Mouse (Mus musculus): ENCODE data around the gene Gpatch2.

The Gpatch2 gene

GRCm38 (mm10) chr1:187303221-187303620, 87.9 kb downstream of the Gpatch2 start:
- no peak for DNase-seq (ENCODE audit: low read depth, low spot score)

DNA sequence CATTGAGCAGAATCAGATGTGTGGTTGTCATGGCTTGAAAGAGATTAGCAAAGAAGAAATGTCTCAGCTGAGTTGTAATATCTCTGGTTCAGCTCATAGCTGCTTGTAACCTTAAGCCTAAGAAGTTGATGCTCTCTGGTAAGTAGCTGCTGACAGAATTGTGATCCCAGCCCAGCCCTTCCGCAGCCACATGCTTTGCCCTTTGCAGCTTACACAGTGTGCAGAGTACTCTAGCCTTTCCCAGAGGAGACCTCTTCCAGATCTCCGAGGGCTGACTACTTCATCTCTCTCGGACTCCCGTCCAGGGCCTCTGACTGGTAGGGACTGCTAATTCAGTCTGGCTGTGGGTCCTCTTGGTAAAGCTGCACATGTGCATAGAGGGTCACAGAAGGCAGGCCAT, 92.0 kb downstream of the Gpatch2 start:
- DNase-seq (ENCODE audit: low read depth, low spot score): no peak

DNA sequence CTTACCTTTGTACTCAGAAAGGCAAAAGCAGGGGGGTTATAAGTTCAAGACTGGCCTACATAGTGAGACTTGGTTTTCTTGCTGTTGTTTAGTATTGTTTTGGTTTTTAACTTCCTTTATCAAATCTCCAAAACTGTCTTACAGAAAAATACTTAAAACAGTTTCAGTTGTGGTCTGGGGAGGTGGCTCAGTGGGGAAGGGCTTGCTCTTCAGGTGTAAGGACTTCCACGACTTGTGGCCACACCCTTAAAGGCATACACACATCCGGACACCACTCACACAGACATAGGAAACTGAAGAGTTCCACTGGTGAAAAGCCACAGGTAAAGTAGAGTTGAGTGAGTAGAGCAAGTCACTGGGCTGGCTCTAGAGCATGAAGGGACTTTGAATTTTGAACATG, 93.2 kb downstream of the Gpatch2 start:
- no peak for DNase-seq (ENCODE audit: low read depth, low spot score)

GRCm38 (mm10) chr1:187311122-187311521, 95.8 kb downstream of the Gpatch2 start:
- DNase-seq (ENCODE audit: low read depth, low spot score): no peak

- DNase-seq (ENCODE audit: low read depth, low spot score): no peak
Observed at GRCm38 (mm10) chr1:187313323-187313722, 98.0 kb downstream of the Gpatch2 start.

- DNase-seq (ENCODE audit: low read depth, low spot score): no peak
Observed at GRCm38 (mm10) chr1:187313763-187314162, 98.5 kb downstream of the Gpatch2 start.

DNA sequence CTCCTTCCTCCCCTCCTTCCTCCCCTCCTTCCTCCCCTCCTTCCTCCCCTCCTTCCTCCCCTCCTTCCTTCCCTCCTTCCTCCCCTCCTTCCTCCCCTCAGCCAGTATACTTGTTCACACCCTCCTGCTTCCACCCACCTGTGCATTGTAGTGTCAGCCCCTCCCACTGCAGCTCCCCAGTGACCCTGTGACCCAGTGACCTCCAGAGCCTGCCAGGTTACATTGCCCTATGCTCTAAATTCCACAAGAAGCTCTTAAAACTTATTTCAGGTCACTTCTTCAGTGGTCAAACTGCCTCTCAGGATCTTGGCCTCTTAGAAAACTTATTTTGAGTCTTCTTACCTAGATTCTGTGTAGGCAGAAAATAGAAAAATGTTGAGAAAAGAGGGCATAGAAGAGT, 99.2 kb downstream of the Gpatch2 start:
- no peak for DNase-seq (ENCODE audit: low read depth, low spot score)

- no peak for DNase-seq (ENCODE audit: low read depth, low spot score)
Observed at GRCm38 (mm10) chr1:187315821-187316220, 100.5 kb downstream of the Gpatch2 start.

DNA sequence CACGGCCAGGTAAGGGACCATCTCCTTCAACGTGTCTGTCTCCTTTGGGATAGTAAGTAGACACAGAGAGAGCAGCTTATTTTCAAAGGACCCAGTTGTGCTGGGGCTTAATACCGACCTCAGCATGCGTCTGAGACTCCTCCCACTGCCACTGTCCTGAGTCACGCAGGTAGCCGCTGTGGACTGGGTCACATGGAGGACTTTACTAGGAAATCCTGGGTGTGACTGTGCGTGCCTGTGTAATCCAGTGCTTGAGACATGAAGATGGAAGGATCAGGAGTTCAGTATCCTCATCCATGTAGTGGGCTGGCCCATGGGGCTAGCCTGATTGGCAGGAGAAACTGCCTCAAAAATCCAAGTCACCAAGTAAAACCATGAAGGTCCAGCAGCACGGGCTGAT, 101.2 kb downstream of the Gpatch2 start:
- no peak for DNase-seq (ENCODE audit: low read depth, low spot score)

DNA sequence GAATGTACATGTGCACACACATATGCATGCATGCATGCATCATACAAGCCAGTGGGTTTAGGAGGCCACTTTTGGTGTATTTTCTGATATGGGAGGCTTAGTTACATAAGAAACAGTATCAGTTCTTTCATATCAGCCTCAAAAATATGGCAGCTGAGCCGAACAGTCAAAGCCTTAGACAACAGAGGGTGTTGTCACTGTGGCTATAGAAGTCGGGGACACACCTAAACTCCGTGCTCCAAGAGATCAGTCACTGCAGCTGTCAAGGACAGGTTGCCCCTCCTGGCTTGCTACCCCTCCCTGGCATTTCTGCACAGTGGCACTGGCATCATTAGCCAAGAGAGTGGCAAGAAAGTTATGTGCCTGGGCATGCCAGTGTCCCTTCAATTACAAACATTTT, 106.5 kb downstream of the Gpatch2 start:
- DNase-seq (ENCODE audit: low read depth, low spot score): no peak

DNA sequence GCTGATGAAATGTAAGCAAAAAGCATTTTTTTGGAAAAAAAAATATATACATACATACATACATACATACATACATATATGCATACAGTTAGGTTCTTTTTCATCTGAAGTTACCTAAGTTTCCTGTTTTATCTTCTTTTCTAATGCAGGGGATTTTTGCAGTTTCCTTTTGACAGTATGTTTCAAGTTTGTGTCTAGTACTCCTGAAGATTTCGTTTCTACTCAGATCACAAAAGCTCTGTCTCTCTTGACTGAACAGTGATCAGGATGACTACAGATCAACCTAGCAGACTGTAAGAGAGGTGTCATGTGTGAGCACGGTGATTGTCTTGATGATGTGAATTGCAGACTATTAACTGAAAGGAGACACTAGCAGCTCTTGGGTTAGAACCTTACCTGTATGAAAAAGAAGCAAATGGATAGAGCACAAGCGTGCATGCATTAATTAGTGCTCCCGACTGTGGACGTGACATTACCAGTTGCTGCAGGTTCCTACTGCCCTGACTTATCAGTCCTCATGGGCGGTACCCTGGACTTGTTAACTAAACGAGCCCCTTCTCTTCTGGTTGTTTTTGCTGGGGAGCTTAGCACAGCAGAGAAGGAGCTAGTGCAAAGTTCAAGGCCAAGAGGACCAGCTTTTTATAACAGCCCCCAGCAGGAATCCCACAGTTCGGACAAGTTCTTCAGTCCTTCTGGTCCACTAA, 107.3 kb downstream of the Gpatch2 start:
- no peak for DNase-seq (ENCODE audit: low read depth, low spot score)

- DNase-seq (ENCODE audit: low read depth, low spot score): no peak
Observed at GRCm38 (mm10) chr1:187323209-187323589, 107.9 kb downstream of the Gpatch2 start.

DNA sequence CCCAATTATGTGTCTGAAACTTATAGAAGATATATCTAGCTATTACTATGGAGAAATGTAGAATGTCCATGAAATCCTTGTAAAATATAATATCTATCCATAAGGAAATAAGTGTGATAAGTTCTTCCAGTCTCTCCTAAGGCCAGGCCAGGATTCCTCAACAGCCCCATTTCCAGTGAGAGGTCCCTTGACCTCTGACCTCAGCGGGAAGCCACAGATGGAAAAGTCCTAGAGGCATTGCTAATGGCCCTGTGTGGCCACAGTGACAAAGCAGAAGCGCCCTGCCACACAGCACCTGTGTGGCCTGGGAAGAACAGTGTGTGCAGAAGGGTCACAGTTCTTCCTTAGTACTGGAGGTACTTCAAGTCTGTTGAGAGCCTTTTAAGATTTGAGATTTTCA, 127.2 kb downstream of the Gpatch2 start:
- no peak for DNase-seq (ENCODE audit: low read depth, low spot score)

DNA sequence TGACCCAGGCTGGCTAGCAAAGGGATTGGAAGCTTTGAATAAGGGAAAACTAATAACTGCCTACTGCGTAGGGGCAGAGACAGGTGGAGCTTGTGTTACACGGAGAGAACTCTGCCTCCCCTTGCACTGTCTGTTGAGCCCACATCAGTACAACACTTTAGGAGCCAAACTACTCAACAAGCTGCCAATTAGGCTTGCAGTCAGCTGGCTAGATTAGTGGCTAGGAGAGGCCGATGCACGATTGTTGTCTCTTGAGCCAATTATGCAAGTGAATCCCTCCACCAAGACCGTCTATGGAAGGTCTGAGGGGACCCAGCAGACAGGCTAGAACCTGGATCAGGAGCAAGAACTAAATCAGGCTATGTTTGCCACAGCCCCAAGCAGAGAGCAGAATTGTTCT, 129.8 kb downstream of the Gpatch2 start:
- peak; percentile 13 for DNase-seq (ENCODE audit: low read depth, low spot score)

DNA sequence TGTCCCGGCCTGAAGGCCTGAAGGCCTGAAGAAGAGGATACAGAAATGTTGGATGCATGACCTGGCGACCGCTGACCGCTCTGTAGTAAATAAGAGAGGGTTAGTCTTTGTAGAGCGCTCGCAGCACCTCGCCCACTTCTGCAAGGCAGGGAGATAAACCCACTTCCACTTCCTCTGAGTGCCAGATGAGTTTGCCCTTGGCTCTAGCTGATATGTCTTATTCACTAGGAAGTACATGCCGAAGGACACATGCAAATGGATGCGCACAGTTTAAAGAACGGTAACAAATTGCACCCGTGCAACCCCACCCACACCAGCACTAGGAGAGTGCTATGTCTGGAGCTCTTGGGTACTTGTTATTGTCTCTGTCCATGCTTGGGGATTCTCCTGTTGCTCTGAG, 131.6 kb downstream of the Gpatch2 start:
- no peak for DNase-seq (ENCODE audit: low read depth, low spot score)

DNA sequence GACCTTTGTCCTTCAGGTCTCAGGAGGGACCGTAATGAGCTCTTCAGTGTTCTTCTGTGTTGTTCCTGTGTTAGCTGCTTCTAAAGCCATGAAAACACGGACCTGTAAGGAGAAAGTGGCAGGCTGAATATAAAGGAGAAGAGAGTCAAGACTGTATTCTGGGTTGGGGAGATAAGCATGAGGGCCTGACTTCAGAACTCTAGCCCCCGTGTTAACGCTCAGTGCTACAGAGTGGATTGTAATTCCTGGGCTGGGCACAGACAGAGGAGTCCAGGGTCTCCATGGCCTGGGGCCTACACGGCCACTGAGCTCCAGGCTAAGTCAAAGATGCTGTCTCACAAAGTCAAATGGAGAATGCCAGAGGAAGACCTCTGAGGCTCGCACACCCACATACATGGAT, 132.3 kb downstream of the Gpatch2 start:
- DNase-seq (ENCODE audit: low read depth, low spot score): no peak

DNA sequence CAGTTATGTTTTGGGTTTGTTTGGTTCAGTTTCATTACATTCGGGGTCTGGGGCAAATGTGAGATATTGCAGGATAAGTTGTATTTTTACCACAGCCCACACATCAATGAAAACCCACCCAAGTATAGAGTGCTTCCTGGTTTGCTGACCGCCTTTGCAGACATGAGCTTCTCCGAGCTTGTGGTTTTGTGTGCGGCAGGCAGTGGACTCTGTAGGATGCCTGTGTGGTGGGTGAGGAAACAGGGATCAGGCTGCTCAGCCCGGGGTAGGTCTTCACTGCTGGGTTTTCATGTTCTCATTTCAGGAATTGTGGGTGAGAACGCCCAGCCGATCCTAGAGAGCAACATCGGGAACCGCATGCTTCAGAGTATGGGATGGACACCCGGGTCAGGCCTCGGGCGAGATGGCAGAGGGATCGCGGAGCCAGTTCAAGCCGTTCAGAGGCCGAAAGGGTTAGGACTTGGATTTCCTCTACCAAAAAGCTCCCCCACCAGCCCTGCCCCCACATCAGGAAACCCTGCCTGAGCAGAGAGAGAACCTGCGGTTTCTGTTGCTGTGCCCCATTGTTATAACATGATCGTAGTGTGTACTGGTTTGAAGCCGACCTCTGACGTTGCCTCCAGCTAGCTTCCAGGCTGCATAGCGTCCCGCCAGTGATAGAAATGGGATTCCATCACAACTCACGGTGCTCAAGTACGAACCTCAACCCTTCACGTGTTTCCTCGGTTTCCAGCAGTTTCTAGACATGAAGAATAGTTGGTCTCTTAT, 132.9 kb downstream of the Gpatch2 start:
- no peak for DNase-seq (ENCODE audit: low read depth, low spot score)

DNA sequence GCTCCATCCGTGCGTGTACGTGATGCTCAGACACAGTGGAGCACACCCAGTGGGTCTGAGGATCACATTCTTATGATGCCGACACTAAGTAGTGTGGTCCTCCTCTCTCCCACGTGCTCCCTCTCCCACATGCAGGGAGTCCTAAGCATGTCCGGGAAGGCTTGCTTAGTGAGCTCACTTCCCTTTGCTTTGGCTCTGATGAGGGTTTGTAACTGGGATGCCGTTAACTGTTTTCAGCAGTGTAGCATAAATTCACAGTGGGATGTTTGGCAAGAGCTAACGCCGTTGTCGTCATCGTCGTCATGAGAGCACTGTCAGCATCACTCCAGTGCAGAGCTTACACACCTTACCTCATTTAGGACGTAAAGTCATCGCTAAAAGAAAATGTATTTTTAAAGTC, 133.6 kb downstream of the Gpatch2 start:
- no peak for DNase-seq (ENCODE audit: low read depth, low spot score)

- DNase-seq (ENCODE audit: low read depth, low spot score): no peak
Observed at GRCm38 (mm10) chr1:187356169-187356568, 140.9 kb downstream of the Gpatch2 start.

DNA sequence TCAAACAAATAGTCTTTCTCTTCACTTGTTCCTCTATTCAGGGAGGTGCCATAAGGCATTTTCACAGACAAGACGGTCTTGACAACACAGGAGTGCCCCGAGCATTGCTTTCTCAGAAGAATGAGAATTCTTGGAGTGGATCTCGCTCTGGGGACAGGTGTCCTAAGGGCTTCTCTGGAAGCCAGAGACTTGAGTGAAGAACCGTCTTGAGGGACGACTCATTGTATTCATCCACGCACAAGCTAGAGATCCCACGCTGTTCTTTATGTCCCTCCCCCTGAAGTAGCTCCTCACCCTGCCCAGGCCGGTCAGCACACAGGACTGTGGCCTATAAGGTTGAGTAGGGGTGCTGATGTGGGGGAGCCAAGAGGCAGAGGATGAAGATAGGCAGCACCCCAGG, 141.6 kb downstream of the Gpatch2 start:
- no peak for DNase-seq (ENCODE audit: low read depth, low spot score)

DNA sequence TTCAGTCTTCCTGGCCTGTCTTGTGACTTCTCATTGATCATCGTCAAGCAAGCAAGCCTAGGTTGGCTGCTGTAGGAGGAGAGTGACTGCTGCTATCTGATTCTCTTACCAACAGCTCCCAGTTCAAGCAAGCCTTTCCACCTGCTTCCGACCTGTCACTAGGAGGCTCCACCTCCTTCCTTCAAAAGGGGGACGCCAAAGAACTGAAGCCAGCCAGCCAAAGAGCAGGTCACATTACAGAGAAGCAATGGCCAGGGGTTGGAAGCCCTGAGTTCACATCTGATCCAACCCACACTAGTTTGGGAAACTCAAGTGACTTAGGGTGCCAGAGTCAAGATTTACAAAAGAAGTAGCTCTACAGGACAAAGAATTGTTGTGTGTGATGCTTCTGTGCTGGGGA, 144.9 kb downstream of the Gpatch2 start:
- DNase-seq (ENCODE audit: low read depth, low spot score): no peak

DNA sequence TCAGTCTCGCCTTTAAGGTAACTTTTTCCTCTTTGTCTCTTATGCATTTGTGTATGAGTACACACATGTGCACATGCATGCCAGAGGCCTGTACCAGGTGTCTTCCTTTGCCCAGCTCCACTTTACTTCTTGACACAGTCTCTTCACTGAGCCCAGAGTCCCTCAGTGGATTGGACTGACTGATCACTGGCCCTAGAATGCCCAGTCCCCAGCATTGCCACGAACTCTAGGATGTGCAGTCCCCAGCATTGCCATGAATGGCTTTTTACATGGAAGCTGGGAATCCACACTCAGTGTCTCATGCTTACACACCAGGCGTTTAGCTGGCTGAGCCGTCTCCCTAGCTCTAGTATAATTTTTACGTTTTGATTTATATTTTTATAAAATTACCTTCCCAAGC, 147.2 kb downstream of the Gpatch2 start:
- no peak for DNase-seq (ENCODE audit: low read depth, low spot score)

GRCm38 (mm10) chr1:187365424-187365823, 150.1 kb downstream of the Gpatch2 start:
- DNase-seq (ENCODE audit: low read depth, low spot score): no peak
